Mouse (Mus musculus) kidney, adult 8-10 months (tissue): ENCODE measurements around the gene Grm6.

Experiments used
- DNase-seq, 2 experiments: peaks; one replicate each; pipeline ENCODE4 v3.0.0; 2022

Gene Grm6

DNA sequence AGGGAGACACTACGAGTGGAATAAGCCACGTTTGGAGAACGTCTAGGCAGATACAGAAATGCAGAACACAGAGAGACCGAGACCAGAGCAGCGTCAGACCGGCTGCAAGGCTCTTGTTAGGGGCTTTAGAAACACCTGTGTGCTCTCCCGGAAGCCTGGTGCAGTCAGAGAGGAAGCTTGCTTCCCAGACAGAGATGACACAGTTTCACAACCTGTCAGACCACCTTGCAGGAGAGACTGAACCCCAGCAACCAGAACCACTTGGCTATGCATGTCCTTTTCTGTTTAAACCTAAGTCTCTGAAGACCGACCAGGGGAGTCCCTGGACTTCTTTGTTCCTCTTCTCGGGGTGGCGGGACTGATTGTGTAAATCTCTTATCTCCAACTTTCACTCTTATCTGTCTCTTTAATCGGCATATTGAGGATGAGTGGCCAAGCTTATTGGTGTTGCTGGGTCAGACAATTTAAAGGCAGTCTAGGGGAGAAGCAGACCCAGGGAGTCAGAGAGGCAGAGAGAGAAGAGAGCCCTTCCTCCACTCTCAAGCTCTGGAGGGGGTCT, at the start of gene Grm6:
Gene Grm6 (plus strand): TSS at position 509 of the 559 bp plus-strand sequence.
- no peak for DNase-seq

DNA sequence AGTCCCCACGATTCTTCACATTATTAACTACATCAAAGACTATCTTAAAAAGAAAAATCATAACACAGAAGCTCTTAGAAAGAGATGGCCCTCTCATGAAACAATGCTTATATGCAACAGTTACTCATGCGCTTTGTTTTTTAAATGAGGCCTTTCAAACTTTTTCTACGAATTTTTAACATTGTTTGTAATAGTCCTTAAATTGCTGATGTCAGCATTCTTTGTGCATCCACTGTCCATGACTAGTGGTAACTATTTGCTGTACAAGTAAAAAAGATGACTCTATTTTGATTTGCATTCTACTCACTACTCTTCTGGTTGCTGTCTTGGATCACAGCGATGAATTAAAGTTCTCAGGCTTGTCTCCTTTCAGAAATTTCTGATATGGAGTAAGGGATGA, 36.3 kb upstream of the Grm6 start:
- no peak for DNase-seq

DNA sequence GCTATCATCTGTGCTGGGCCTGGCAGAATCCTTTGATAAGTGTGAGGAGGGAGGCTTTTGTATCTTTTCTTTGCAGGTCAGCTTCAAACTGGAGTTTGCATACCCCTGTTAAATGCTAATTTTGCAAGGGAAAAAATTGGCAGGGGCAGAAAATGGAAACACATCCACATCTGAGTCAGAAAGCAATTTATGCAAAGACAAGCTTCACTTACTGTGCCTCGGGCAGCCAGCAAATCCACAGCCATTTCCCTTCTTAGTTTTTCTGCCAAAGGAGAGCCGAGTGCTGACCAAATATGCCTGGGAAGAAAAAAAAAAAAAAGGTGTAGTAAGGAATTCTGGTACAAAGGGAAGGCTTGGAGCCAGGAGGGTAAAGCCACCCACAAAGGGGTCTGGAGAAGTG, 24.3 kb upstream of the Grm6 start:
- DNase-seq, result peak in 1 of 2 experiments; percentile 19

DNA sequence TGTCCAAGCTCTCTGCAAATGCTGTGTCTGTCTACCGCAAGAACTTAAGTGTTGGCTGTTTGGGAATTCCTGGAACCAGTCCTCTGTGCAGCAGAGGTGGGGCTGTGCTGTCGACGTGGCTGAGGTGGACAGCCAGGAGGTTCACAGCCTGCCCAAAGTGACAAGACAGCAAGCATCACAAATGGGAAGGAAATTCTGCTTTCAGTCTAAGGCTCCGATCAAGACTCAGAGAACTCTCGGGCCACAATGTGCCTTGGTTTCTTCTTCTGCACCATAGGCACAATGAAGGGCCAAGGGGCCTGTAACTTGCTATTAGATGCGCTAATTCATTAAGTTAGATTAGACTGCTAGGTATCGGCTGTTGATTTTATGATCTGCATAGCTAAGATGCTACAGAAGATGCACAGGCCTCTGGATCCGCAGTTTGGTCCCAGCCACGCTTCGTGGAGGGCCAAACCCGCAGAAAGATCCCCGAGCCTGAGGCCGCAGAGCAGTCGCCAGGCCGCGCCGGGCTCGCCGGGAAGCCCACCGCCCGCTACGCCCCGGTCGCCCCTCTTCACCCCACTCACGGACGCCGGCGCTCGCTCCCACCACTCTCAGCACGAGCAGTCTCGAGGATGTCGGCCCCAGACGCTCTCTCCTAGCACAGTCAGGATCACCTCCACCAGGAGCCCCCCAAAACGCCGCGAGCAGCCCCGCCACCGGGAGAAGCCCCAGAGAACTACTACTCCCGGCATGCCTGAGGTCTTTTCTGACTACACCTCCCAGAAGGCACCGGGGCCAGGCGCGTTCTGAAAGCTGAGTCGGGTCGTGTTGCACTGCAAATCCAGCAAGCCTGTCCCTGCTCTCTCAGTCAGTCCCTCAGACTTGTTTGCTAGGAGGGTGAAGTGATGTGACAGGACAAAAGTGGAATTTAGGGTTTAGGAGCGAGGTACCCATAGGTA, 23.2 kb upstream of the Grm6 start, which contains the start of gene Zfp354c:
Gene Zfp354c (minus strand): TSS at position 715 of the 944 bp plus-strand sequence.
- peak; percentile 79 to 84 for DNase-seq

DNA sequence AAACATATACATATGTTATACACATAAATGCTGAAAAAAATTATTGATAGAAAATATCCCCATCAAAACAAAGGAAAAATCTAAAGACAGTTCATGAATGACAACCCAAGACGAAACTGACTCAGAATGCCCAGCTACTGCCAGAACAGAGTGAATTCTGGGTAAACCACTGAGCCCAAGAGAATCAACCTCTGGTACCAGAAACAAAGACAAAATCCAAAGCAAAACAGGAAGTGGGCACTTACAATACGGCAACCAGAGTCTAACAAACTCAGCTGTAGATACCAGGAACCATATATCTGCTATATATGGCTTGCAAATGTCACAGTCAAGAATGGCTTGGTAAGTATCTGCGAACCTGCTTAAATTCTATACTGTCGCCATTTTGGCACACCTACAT, 14.8 kb upstream of the Grm6 start:
- DNase-seq, result no peak

DNA sequence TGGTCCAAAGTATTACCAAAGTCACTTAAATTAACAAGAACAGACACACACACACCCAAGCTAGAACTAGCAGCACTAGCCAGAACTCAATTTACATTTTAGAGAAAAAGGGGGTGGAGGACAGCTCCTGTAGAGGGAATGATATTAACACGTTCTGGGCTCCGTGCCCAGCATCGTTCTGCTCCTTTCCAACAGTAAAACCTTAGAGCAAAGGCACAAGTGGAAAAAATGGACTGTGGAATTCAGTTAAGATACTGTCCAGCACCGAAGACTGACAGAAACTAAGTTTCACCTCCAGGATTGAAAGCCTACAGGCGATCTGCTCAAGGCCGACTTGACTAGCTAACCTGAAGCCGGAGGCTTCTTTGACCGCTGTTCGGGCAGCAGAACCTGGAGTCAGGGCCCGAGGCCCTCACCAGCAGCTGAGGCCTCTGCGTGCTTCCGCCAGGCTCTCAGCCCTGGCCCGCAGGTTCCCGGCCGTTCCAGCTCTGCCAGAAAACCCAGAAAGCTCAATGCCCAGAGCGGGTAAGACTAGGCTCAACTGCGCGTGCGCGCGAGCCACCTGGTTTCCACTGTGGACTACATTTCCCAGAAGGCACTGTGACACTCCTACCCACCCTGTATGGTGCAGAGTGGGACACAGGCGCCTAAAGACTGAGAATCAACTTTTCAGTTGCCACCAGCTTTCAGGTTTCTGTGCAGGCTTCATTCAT, 9.3 kb upstream of the Grm6 start, which contains the start of gene Zfp879:
Gene Zfp879 (minus strand): TSS at position 530 of the 713 bp plus-strand sequence.
- peak; percentile 95 for DNase-seq

DNA sequence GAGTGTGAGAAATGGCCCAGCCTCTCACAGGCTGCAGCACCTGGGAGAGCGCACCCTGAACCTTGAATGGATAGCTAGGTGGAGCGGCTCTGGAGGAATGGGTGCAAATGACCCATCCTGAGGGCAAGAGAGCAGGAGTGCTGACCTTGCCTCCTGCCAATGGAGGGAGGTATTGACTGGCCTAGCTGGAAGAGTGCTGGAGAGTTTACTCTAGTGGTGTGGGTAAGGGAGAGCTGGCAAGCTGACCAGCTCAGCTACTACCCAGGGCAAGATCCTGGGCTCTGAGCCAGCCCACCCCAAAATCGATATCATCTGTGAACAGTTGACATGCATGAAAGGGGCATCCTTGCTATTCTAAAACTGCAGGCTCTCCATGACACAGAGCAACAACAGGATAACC, 4.5 kb upstream of the Grm6 start:
- DNase-seq, result no peak

DNA sequence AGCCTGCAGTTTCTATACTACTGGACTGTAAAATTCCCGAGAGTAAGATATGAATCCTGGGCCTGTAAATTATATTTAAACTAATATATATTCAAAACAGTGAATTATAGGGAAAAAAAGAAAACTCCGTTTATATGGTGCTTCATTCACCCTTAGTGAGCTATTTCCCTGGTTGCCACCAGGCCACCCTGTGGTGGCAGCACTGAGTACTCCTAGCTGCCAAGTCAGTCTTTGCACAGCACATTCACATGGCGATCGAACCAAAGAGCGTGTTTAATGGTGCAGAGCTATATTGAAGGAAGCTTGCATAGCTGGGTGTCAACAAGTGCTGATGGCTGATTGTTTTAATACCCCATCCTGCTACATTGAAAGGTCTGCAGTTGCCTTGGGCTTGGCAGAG, 3.4 kb upstream of the Grm6 start:
- DNase-seq, result no peak

DNA sequence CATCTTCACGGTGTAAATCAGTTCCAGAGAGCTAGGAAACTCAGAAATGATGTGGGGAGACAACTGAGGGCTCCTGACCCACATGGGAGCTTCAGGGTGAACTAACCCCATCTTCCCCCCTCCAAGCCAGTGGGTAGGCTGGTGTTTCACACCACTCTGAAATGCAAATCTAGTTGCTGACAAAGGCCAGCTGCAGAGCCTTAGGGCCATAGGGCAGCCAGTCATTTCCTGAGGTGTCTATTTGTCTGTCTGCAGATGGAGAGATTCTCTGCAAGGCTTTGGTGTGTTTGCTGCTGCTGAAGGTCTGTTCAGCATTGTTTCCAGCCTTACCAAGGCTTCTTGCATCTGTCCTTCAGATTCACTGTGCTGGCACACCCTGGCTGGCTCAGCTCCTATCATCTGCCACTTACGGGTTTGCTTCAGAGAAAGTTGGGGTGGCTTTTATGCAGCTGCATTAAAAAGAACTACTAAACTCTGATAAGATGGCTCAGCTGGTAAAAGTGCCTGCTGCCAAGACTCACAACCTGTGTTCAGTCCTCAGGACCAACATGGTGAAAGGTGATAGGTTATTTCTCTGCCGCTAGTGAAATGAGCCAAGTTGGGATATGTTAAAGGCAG, 1.9 kb upstream of the Grm6 start:
- DNase-seq, result no peak

DNA sequence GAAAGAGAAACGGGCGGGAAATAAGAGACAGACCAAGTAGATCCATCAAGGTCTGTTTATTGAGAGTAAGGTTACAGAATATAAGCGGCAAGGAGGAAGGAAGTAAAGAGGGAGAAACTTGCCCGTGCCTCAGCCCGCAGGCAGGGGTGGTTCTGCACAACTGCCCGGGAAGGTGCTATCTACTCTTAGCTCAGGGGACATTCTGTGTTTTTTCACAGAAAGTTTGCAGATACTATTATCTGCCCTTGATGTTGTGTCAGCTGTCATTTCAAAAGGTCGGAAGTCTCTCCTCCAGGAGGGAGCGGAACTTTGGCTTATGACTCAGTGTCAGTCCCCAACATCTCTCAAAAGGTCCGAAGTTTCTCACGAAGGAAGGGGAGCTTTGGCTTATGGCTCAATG, 1.2 kb upstream of the Grm6 start:
- no peak for DNase-seq

DNA sequence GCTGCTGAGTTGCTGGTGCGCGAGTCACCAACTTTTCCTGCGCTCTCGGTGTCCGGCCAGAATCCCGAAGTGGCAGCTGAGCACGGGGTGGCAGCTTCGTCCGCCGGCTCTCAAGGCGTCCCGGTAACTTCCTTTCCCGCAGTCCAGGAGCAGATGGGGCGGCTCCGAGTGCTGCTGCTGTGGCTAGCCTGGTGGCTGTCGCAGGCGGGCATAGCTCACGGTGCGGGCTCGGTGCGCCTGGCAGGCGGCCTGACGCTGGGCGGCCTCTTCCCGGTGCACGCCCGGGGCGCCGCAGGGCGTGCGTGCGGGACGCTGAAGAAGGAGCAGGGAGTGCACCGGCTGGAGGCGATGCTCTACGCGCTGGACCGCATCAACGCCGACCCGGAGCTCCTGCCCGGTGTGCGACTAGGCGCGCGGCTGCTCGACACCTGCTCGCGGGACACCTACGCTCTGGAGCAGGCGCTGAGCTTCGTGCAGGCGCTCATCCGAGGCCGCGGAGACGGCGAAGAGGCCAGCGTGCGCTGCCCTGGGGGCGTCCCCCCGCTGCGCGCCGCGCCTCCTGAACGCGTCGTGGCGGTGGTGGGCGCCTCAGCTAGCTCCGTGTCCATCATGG, 610 bp downstream of the Grm6 start:
- DNase-seq, result no peak

DNA sequence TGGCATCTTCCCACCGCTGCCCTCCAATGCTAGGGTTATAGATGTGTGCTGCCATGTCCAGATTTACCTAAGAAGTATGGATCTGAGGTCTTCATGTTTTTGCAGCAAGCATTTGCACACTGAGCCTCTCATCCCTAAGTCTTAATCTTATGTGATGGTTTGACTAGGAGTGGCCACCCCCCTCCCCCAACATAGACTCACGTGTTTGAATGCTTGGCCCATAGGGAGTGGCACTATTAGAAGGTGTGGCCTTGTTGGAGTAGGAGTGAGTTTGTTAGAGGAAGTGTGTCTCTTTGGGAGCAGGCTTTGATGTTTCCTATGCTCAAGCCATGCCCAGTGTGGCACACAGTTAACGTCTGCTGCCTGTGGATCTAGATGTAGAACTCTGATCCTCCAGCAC, 28.2 kb downstream of the Grm6 start:
- no peak for DNase-seq

DNA sequence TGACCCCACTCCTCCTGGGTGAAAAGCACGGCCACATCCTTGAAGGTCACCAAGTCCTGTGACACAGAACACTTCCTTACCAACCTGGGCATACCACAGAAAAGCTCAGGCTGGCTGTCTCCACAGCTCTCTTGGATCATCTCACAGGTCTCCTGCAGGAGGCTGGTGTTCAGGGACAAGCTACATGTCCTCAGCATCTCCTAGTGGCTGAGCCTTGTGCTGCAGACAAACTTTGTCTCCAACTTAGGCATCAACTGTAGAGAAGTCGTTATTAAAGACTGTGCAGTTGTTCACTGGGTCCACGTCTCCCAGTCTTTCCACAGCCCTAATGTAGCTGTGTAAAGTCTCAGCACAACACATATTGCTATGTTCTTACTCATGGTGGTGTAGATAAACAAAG, 33.3 kb downstream of the Grm6 start:
- no peak for DNase-seq

DNA sequence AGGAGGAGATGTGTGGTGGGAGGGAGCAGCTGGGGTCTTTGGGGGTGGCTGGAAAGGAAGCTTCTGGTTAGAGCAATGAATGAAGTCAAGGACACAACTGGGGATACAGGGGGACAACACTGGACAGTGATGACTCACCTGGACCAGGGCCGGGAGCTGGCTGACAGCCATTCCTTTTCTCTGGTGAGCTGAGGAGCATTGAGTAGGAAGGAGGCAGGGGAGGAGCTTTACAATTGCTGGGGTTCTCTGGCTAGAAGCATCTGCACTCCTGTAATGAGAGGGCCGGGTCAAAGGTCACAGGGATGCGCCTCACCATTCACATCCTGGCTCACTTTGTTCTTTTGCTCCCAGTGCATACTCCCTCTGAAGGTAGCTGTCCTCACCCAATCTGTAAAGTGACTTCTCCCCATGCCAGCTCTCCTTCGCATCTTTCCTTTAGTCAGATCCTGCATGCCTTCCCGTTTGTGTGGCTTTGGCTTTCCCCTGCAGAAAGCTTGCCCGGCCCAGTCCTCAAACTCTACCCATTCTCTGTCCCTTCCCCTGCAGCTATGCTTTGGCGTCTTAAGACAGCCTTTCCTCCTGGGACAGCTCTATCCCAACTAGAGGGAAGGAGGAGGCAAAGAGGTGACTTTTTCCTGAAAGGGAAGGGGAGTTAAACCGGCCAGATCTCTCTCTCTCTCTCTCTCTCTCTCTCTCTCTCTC, 35.9 kb downstream of the Grm6 start:
- DNase-seq, result peak in 1 of 2 experiments; percentile 5

DNA sequence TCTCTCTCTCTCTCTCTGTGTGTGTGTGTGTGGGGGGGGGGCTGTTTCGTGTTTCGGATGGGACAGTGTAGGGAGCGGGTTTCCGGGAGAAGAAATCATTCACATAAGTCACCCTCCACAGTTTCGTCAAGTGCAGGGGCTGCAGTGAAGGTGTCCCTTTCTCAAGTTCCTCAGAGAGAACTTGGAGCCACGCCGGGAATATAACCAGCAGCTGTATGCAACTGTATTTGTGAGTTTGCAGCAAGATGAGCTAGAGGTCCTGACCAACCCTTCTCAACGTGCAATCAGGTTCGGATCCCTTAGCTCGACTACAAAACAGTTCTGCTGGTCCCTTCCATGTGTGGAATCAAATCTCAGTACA, 36.4 kb downstream of the Grm6 start:
- no peak for DNase-seq

DNA sequence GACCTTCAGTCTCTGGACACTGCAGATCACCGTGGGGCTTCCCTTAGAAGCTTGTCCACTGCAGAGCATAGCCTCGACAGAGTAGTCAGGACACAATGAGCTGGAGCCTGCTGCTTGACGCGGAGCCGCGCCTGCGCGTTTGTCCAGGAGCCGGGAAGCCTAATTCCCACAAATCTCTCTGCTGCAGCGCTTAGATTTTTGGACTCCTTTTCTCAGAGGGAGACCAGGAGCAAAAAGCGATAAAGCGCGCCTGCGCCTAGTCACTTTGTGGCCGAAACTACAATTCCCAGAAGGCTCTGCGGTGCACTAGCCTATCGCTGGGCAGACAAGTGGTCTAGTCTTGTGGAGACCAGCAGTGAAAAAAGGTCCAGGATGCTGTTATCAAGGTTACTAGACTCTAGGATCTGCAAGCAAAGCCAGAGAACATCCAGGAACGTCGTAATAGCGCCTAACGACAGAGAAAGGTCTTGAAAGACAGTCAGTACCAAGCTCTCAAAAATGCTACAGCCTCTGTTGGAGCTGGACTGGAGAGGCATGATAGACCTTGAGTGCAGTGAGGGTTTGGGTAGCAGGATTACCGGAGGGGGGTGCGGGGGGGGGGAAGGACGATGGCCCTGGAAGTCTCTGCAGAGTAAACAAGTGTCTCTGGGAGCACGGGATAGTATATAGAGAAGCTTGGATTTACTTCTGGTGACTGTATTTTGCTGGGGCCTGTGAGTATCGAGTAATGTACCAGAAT, 37.1 kb downstream of the Grm6 start, which contains the start of gene Zfp454:
Gene Zfp454 (minus strand): TSS at position 262 of the 739 bp plus-strand sequence.
- peak; percentile 91 for DNase-seq

DNA sequence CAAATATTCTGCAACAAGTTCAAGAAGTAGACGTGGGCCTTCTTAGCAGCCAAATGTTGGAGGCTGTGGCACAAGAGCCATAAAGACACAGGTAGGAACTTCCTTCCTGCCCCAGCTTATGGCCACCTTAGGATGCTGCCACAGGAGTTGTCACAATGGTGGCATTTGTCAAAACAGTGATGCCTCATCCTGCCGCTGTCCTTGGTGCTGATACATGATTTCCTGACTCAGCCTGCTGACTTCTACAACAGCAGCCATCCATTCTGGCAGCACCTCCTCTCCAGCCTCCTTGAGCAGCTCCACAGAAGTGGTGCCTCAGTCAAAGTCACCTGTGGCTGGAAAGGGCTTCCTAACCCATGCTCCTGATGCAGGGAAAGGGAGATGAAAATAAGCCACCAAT, 42.0 kb downstream of the Grm6 start:
- DNase-seq, result no peak

DNA sequence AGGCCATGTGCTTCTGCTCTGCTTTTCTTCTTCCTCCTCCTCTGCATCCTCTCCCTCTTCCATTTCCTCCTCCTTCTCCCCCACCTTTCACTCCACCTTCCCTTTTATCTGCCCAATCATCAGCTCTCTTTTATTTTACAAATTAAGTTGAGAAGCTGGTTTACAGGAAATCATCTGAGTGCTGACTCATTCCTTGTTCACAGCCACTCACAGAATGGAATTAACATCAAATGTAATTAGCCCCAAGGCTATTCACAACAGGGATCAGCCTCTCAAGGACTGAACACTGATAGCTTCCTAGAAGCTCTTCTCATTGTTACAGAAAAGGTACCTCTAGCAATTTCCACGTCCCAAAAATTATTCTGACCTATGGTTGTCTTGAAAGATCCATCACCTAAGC, 46.9 kb downstream of the Grm6 start:
- no peak for DNase-seq

DNA sequence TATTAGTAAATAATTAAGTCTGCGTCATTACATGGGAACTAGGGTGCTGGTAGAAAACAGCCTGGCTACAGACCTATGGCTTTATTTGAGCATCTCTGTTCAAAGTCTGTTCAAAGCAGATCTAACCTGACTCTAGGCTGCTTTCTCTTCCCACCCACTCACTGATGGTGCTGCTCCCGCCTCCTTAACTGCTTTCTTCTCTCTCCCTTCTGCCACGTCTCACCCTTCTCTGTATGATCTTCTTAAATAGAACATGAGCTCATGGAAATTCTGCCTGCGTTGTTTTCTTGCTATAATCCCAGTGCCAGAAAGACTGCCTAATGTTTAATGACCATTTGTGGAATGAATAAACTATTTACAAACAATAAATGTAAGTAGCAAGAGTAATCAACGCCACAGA, 57.7 kb downstream of the Grm6 start:
- no peak for DNase-seq

DNA sequence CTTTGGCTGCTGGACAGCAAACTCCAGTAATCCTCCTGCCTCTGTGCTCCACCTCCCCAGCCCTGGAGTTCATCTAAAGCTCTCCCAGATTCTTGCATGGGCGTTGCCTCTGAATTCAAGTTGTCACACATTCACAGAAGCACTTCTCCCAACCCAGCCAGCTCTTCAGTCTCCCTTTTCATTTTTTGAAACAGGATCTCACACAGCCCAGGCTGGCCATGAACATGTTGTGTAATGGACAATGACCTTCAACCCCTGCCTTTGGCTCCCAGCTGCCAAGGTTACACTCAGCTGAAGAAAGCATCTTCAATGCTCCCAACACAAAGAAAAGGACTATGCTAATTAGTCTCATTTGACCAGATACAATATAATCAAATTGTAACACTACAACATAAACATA, 62.8 kb downstream of the Grm6 start:
- no peak for DNase-seq

DNA sequence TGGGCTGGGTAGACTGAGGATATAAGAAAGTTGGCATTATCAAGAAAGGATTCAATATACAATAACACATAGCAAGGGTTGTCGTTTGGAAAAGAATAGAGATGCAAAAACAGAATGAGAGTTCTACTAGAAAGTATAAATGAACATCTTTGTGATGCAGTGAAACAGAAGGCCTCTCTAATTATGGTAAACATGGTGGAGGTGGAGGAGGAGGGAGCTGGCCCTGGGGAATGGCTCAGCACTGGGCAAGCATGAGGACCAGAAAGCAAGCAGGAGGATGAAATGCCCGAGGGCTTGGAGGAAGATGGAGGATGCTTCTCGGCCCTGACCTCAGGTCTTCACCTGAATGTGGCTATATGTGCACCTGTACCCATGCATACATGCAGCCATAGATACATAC, 64.0 kb downstream of the Grm6 start:
- no peak for DNase-seq
